Mouse (Mus musculus) C2C12 (cell line): ENCODE results near the gene Med13l. TPM values are rescaled to one million over a fixed set of nuclear protein-coding genes. Genes with fewer than 3 reads are reported as not detected.

Experiments
- H3K27me3 ChIP-seq: one replicate; pipeline ENCODE4 v1.6.1; 2011; ENCODE audit not compliant: control insufficient read depth, insufficient read depth, insufficient read length
- H3K36me3 ChIP-seq: one replicate; pipeline ENCODE4 v1.6.1; 2011; ENCODE audit not compliant: control insufficient read depth, insufficient read depth
- H3K4me3 ChIP-seq: one replicate; pipeline ENCODE4 v1.5.1; 2011; ENCODE audit warnings: mild to moderate bottlenecking, control low read depth; ENCODE audit not compliant: poor library complexity, insufficient read depth, severe bottlenecking
- H3K79me2 ChIP-seq: one replicate; pipeline ENCODE4 v1.6.1; 2011; ENCODE audit not compliant: control insufficient read depth, insufficient read depth
- H3K79me3 ChIP-seq: one replicate; pipeline ENCODE4 v1.6.1; 2011; ENCODE audit warnings: low read depth, control low read depth
- H3ac ChIP-seq: one replicate; pipeline ENCODE3; 2011; ENCODE audit warnings: low read depth; ENCODE audit not compliant: control insufficient read depth, insufficient read length
- CEBPB ChIP-seq: IDR thresholded peaks from one replicate; pipeline ENCODE4 v1.6.1; 2011; ENCODE audit warnings: low read depth, mild to moderate bottlenecking, control low read depth, moderate library complexity
- CTCF ChIP-seq: IDR thresholded peaks from one replicate; pipeline ENCODE4 v1.5.1; 2011; ENCODE audit not compliant: control insufficient read depth, insufficient read depth, insufficient read length
- FOSL1 ChIP-seq: IDR thresholded peaks from one replicate; pipeline ENCODE4 v1.8.0; 2011; ENCODE audit warnings: mild to moderate bottlenecking, low read length; ENCODE audit not compliant: poor library complexity, insufficient read depth, severe bottlenecking
- MAX ChIP-seq: IDR thresholded peaks from one replicate; pipeline ENCODE4 v1.6.1; 2011; ENCODE audit warnings: mild to moderate bottlenecking, control low read depth
- MYOD1 ChIP-seq: IDR thresholded peaks from one replicate; pipeline ENCODE4 v1.6.1; 2011; ENCODE audit warnings: low read depth; ENCODE audit not compliant: control insufficient read depth, insufficient read length
- MYOG ChIP-seq: IDR thresholded peaks from one replicate; pipeline ENCODE4 v1.6.1; 2011; ENCODE audit not compliant: control insufficient read depth, insufficient read length; ENCODE audit errors: extremely low read depth
- USF1 ChIP-seq: IDR thresholded peaks from one replicate; pipeline ENCODE4 v1.6.1; 2011; ENCODE audit warnings: low read depth, mild to moderate bottlenecking, control low read depth, moderate library complexity
- polyA plus RNA-seq: library from polyadenylated mRNA; unstranded; fragments of >200 nt; fragmentation: generic; extraction: Trizol; gene quantifications from one replicate; pipeline ENCODE4 v1.2.1, GENCODE M21; 2012; ENCODE audit warnings: missing spikeins

Gene Med13l
- polyA plus RNA-seq, 1 experiment = 6.7 TPM

DNA sequence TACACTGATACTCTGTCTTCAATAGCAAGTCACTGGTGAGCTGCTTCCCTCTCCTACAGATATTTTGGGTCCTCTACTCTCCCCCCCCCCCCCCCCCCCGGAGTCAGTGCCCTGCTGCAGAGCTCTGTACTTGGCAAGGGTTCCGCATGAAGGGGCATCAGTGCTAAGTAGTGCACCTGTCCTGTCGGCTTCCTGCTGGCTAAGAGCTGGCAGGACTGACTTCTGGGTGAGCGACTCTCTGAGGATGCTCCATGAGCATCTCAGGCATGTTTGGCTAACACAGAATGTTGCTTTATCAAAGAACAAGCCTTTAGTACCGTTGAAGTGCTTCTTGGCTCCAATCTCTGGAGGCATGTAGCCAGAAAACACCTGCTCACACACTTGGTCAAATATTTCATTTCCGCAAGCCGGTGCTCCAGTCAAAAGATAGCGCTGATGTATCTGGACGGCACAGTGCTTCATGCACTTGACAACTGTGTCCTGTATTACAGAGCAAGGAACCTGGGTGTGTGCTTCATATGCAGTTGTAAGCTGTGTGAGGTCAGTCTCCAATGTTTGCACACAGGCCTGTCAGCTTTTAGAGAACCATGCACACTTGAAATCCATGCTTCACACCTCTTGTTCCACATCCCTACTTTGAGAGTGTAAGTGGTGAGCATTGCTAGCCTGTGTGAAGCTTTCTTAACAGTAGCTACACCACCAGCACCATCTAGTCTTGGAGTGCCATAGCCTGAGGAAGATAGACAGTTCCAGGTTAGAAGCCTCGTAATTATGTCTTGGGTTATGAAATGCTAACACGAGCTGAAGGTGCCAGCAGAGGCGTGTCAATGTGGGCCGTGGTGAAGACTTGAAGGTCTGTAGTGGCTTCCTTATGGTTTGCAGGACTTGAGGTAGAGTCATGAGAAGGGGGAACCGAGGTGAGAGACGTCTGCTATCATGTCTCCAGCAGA lies 128.7 kb downstream of the Med13l start:
- H3K79me3 ChIP-seq = peaks cover 12% of the 10 kb centered on the region
- peaks cover 49% of the 10 kb centered on the region for H3K79me2 ChIP-seq
- H3K4me3 ChIP-seq = no peak overlapping the region
- H3K27me3 ChIP-seq = no peaks in the 10 kb centered on the region
- no peak overlapping the region for H3ac ChIP-seq
- TF ChIP-seq MYOD1 (no peak), USF1 (no peak), MAX (no peak)
- H3K36me3 ChIP-seq = no peaks in the 10 kb centered on the region

DNA sequence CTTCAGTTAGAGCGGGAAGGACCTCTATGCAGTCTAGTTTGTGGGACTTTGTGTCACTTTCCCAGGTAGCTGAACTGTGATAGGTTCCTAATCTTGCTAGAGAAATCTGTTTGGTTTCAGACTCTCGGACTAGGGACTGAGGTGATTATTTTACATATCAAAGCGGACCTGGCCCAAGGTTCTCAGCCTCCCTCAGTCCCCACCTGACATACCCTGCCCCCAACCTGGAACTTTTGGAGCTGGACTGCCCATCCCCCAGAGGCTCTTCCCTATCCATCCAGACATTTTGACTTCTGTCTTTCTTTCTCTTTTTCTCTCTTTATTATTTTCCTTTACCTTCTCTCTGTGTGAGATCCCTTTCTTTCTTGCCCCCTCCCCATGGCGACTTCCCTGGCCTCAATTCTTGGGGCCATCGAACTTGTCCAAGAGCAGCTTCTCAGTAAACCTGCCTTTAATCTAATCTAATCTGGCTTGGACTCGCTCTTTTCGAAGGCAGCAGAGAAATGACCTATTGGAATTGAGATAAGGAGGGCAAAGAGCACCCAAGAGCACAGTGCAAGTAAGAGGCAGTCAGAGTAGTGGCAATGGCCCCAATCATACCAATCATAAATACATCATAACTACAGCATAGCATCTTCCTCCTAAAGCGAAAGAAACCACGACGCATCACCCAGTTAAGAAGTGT lies 130.7 kb downstream of the Med13l start:
- Histone ChIP-seq H3K79me3 (peaks cover 12% of the 10 kb centered on the region), H3K79me2 (peaks cover 51% of the 10 kb centered on the region), H3K36me3 (no peaks in the 10 kb centered on the region), H3ac (no peak overlapping the region), H3K4me3 (no peak overlapping the region), H3K27me3 (no peaks in the 10 kb centered on the region)
- no peak for TF ChIP-seq CTCF
- TF ChIP-seq USF1 = no peak

DNA sequence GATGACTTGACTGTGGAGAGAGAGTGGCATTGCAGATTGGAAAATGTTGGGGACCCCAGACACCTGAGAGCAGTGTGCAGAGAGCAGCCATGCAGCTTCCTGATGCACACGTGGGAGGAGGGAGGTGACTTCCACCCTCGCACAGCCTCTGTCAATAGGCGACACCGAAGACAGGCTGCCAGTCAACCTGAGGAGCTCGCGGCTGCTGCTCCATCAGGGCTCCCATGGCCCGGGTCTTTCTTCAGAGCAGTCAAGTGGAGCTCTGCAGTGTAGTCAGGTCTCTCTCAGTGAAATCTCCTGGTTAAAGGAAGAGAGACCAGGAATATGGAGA lies 131.2 kb downstream of the Med13l start:
- no peaks in the 10 kb centered on the region for H3K36me3 ChIP-seq
- TF ChIP-seq CTCF = no peak
- no peak for TF ChIP-seq MYOD1
- TF ChIP-seq FOSL1 = no peak
- TF ChIP-seq MYOG = no peak
- no peak for TF ChIP-seq MAX
- no peak for TF ChIP-seq USF1
- no peak for TF ChIP-seq CEBPB
- no peak overlapping the region for H3K4me3 ChIP-seq
- H3K79me3 ChIP-seq = peaks cover 12% of the 10 kb centered on the region
- H3K27me3 ChIP-seq = no peaks in the 10 kb centered on the region
- H3K79me2 ChIP-seq = peaks cover 55% of the 10 kb centered on the region
- H3ac ChIP-seq = no peak overlapping the region

DNA sequence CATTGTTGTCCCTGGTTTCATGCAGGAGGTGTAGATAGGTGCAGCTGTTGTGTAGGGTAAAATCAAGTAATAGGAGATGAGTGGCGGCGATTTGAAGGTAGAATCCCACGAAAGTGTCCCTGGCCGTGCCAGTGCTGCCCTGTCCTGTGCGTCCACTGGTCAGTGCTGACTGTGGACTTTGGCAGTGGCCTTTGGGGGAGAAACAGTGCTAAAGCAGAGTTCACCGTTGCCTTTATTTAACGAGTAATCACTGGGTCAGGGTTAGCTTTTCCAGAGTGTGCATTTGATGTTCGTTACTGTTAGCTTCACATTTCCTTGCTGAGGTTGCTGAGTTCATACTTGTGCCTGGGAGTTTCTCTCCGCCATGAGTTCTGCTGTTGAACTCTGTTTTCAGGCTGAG lies 133.5 kb downstream of the Med13l start:
- Histone ChIP-seq H3ac (no peak overlapping the region), H3K4me3 (no peak overlapping the region), H3K36me3 (no peaks in the 10 kb centered on the region), H3K27me3 (no peaks in the 10 kb centered on the region), H3K79me3 (peaks cover 5% of the 10 kb centered on the region), H3K79me2 (peaks cover 61% of the 10 kb centered on the region)
- TF ChIP-seq MAX = no peak
- no peak for TF ChIP-seq CTCF
- TF ChIP-seq USF1 = no peak

DNA sequence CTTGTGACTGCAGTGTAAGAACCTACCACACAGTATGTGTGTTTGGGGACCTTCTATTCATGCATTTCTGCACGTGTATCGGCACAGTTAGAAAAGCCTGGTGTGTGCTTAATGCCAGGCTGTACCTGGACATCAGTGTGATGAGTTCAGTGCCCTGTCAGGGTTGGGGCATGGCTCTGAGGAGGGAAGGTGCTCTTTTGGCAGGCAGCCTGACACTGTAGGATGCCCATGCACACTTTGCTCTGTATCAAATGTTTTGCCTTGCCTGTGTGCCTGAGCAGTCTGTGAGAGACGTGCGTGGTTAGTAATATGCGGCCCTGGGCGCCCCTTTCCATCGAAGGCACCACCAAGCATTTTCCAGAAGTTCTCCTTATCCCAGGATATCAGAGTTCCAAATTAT lies 136.6 kb downstream of the Med13l start:
- Histone ChIP-seq H3K4me3 (no peak overlapping the region), H3K27me3 (no peaks in the 10 kb centered on the region), H3K79me2 (peaks cover 69% of the 10 kb centered on the region), H3K36me3 (no peaks in the 10 kb centered on the region), H3ac (no peak overlapping the region), H3K79me3 (peaks cover 9% of the 10 kb centered on the region)
- no peak for TF ChIP-seq CEBPB
- TF ChIP-seq MAX = no peak
- no peak for TF ChIP-seq MYOG
- no peak for TF ChIP-seq FOSL1
- no peak for TF ChIP-seq USF1
- TF ChIP-seq CTCF = no peak
- no peak for TF ChIP-seq MYOD1

DNA sequence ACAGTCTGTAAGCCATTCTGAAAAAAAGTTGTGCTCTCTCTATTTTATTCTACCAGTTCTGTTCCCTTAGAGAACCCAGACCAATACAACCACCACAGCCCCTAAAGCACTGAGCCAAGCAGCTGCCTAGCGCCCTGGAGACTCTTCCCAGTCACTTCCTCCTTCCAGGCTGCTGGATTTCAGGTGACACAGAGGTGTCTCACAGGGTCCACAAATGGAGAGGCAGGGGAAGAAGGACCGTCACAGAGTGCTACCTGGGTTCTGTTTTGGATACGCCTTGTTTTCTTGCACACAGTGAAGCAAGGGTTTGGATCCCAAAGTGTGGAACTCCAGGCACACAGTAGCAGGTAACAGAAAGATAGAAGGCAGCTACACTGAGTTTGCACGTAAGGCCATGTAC lies 140.5 kb downstream of the Med13l start:
- peaks cover 76% of the 10 kb centered on the region for H3K79me2 ChIP-seq
- no peak overlapping the region for H3K4me3 ChIP-seq
- TF ChIP-seq CTCF = no peak

More for the DNA sequence above, 140.5 kb downstream of the Med13l start:
- Histone ChIP-seq H3ac (no peak overlapping the region), H3K79me3 (peaks cover 28% of the 10 kb centered on the region), H3K36me3 (no peaks in the 10 kb centered on the region), H3K27me3 (no peaks in the 10 kb centered on the region)
